Mouse (Mus musculus): ENCODE data around the gene Lamc1.

The Lamc1 gene

DNA sequence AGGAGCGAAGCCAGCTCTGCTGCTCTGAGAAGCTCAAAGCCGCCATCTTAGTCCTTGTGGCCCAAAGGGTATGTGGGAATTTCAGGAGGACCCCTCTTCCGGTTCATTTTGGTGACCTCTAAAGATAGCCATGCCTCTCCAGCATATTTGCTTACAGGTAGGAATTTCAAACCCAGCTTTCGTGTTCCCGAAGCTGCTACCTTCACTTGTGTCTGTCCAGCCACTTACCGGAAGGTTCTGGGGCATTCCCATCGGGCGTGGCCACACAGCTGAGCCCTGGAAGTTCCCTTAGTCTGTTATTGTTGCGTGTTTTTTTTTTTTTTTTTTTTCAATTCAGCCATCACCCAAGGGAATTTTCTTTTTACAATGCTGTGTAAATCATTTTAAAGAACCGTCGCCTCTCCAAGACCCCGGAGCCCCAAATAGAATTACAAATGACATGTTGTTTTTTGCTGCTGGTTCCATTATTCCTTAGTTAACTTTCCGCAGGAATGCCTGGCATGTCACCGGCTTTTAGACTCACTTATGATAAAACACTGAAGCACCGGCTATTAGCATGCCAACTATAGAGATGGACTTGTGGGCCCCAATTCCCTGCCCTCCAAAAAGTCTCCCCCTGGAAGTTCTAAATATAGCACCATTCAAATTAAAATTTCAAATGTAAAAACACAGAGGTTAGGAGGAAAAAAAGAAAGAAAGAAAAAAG lies 141.2 kb downstream of the Lamc1 start:
- DNase-seq (ENCODE audit: low spot score): no peak

DNA sequence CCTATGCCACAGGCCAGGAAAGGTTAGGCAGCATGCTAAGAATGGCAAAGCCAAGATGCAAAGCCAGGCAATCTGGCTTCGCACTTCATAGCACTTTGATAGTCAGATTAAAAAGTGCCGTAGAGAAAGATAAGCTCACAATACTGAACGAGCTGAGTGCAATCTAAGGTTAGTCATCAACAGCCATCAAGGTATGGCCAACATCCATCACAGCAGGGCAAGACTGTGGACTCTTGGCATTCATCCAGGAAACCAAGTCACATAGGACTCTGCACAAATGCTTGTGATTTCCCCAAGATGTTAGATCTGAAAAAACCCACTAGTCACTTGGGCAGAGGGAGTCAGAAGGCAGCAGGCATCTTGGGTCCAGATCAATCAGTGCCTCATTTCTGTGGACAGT lies 144.5 kb downstream of the Lamc1 start:
- DNase-seq (ENCODE audit: low spot score): no peak

DNA sequence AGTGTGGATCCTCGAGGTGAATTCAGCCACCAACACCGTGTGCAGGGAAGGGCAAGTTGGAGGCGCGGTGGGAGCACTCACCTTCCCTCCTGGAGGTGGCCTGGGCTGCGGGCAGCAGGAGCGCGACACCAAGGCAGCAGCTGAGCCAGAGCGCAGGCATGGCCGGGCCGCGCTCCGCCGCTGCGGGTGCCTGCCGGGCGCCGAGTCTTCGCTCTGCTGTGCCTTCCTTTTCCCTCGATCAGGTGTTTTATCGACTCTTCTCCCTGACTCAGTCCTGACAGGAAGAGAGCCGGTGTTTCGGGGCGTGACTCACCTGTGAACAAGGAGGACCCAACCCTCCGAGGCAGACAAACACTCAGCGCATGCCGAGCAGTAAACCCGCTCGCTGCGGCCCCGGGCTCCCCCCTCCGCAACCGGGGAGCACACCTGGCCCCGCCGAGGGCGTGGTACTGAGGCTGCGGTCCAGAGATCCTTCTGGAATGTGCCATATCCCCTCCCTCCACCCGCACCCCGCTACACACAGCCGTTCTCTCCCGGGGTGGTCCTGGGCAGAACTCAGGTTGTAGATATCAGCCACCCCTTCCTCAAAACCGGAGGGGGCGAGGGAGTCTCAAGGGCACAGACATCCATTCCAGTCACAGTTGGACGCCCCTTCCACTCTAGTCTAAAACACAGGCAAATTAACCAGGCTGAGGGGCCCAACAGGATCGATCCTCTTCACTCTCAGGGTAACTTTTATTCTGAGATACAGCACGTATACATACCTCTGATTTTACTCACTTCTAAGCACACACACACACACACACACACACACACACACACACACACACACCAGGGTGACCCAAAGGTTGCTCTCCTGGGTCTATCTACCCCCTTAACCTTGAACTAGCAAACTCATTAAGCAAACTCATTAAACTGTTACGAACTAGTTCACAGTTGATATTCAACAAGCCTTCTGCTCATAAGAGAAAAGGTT lies 146.5 kb downstream of the Lamc1 start, which contains the start of gene Lamc2:
Gene Lamc2, minus strand, starts transcription at position 620 of the 976 bp plus-strand sequence.
- no peak for DNase-seq (ENCODE audit: low spot score)

DNA sequence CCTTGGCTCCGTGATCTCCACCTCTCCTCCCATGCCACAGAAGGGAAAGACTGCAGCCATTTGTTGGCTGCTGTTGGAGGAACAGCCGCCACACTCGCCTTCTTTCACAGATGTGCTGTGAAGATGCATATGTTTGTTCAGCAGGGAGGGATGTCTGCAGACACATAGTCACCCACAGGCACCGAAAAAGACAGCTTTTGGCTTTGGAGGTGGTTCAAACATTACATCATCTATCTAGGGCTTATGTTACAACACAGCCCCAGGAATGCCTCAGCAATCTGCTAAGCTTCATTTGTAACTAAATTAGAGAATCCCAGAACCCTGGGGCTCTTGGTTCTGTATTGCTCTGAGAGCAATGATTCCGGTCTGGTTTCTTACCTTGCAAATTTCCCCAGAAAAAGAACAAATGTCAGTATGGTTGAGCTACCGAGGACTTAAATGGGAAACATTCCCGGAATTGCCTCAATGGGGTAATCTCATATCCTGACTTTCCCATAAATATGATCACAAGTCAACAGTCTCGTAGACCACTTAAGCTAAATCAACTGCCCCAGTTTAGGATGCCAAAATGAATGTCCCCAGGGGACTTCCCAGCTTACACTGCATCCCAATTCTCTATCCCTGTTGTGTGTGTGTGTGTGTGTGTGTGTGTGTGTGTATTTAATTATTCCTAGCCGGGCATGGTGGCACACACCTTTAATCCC lies 151.8 kb downstream of the Lamc1 start:
- DNase-seq (ENCODE audit: low spot score): no peak

DNA sequence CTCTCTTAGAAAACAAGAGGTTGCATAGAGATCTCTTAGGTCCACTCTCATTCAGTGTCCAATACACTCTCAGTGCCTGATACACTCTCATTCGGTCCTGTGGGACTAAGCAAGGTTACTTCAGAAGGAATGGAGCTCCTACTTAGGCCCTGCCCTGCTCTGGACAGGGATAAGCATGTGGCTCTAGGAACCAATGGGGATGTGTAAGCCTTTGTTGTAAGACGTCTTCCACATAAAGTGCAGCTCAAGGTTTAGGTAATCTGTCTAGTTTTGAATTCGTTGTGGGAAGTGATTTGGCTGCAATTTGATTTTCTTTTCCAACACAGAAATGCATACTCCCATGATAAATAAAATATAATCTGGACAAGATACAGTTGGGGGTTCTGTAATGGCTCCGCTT lies 152.4 kb downstream of the Lamc1 start:
- DNase-seq (ENCODE audit: low spot score): no peak

DNA sequence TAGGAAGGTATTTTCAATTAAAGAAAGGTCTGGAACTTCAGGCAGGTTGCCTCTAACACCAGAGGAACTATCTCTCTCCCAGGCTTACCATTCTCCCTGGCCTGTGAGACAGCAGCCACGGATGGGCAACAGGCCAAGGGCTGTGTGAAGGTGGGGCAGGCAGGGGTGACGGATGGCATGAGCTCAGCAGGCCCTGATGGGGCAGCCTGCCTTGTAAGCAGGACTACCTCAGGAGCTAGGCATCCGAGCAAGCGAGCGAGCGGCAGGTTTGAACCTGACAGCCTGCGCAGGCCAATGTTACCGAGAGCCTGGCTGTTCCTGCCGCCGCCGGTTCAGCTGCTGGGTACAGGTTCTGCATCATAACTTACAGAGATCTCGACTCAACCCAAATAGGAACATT lies 157.8 kb downstream of the Lamc1 start:
- no peak for DNase-seq (ENCODE audit: low spot score)

DNA sequence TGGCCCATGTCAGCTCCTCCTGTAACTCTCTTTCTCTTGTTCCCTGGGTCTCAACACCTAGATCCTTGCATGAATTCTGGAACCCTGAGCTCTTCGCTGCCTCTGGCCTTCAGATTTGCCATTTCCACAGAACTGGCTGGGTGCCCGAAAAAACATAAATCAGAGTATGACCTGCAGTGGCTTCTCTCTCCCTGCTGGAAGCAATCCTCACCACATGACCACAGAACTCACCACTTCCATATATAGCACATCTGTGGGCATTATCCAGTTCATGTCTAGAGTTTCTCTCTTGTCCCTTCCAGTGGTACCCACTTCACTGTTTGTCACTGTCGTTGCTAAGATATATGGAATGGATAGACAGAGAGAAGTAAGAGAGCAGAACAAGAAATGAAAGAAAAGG lies 159.3 kb downstream of the Lamc1 start:
- DNase-seq (ENCODE audit: low spot score): no peak

DNA sequence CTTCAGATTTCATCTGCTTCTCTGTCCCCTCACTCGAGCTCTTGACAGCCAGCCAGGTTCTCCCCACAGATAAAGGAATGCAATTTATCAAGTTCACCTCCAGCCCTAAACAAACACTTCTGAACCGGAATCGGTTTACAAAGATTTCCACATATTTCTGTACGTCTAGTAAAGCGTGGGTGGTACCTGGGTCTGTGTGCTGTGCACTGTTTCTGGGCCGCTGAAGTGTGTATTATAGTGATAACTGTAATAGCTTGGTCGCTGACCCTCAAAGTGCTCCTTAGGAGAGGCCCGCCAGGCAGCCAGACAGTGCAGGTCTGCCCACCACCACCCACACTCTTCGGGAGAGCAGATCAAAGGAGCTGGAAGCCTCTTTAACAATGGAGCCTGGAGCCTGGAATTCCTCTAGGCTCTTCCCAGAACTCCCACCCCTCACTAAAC lies 160.3 kb downstream of the Lamc1 start:
- DNase-seq (ENCODE audit: low spot score): peak; percentile 53

DNA sequence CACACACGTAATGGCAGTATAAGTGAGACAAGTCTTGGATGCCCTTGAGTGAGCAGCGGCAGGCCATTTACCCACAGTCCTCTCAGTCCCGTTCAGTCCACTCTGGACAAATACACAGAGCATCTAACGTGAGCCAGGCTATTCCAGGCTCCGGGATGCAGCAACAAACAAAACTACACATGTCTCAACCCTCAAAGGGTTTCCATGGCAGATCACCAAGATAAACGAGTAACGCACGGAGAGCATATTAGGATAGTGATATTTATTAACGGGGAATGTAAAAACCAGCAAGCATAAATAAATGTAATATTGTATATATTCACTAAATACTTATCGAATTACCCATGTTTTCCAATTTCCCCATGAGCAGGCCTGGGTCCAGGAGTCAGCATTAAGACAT lies 161.6 kb downstream of the Lamc1 start:
- DNase-seq (ENCODE audit: low spot score): no peak
